Mouse (Mus musculus): ENCODE data around the gene Zfp235. TPM values are rescaled to one million over a fixed set of nuclear protein-coding genes. Genes with fewer than 3 reads are reported as not detected.

Zfp235 gene
- 17.0 and 19.6 TPM in 2 replicates for total RNA-seq (2014; rRNA removed)
- 20.0 and 20.4 TPM in 2 replicates for polyA plus RNA-seq (2015; fragmentation: Nextera tagmentation; extraction: Ambion mirVana)

DNA sequence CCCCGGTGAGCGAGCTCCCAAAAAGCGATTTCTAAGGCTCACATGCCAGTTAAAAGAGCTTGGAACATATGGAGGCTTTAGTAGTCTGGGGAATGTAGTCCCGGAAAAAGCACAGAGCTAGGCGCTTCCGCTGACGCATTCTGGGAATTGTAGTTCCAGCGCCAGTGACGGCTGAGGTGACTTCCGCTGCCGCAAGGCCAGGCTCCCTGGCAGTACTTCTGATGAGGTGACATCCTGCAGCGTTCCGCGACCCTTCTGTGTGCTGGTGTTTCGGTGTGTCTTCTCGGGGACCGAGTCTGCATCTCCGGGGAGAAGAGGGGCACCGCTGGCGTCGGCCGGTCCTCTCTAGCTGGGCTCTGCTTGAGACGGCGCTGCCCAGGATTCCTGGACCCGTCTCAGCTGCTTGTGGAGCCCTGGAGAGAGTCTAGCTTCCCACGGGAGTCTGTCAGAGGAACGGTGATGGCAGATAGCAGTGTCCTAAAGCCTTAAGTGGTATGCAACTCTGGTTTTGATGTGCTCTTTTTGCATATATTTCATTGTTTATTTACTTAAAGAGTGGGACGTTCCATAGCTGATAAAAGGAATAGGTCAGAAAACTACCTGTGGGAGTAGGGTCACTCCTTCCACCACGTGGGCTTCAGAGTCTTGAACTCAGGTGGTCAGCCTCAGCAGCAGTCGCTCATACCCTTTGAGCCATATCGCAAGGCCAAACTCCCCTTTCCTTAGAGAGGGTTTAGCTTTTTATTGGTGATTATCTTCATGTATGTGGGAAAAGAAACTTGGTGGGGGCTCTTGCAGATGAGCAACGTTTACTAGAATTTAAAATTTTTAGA lies at the start of gene Zfp235:
Gene Zfp235, plus strand, starts transcription at position 174 of the 833 bp plus-strand sequence.
- DNase-seq (ENCODE audit: low spot score) (peak; percentile 94), ATAC-seq (peak; percentile 95)
- H3K4me3 ChIP-seq (ENCODE audit: low read length), result peak within 1 kb of the TSS; percentile 58
- H3K27me3 ChIP-seq (ENCODE audit: insufficient read depth, low read length), result no peaks in the 10 kb centered on the region
- peak within 1 kb of the TSS; percentile 87 for H3K4me2 ChIP-seq (ENCODE audit: low read depth, low read length)
- peak within 1 kb of the TSS; percentile 72 for H3K27ac ChIP-seq
- H3K4me1 ChIP-seq (ENCODE audit: insufficient read depth, low read length), result peaks cover 8% of the 10 kb centered on the region
- no peak for TF ChIP-seq CTCF (IDR thresholded peaks at IDR 0.05; ENCODE audit: low read depth)
- H3K36me3 ChIP-seq (ENCODE audit: insufficient read depth, low read length), result peaks cover 15% of the 10 kb centered on the region; the same call in 1 of the 2 replicates
- WGBS, result 4% methylated on average over 32 of the region's 32 CpGs
- peak within 1 kb of the TSS; percentile 70 for H3K9ac ChIP-seq (replicated peaks; ENCODE audit: low read length)
- no peaks in the 10 kb centered on the region for H3K9me3 ChIP-seq (ENCODE audit: low read length)

DNA sequence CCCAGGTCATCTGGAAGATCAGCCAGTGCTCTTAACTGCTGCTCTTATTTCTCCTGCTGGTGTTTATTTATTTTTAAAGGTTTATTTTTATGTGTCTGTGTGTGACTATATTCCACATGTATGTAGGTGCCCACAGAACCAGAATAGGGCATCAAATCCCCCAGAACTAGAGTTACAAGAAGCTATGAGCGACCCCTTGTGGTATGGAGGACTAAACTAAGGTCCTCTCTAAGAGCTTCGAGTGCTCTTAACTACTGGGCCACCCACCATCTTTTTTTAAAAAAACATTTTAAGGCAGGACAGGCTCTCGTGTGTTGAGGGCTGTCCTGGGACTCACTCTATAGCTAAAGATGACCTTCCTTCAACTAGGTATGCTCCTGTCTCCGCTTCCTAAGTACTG lies 47.1 kb upstream of the Zfp235 start:
- H3K27ac ChIP-seq, result no peak overlapping the region
- ATAC-seq (no peak), DNase-seq (ENCODE audit: low spot score) (no peak)
- H3K9me3 ChIP-seq (ENCODE audit: low read length), result peaks cover 3% of the 10 kb centered on the region; the same call in 1 of the 2 replicates
- no peak for TF ChIP-seq CTCF (IDR thresholded peaks at IDR 0.05; ENCODE audit: low read depth)
- H3K4me3 ChIP-seq (ENCODE audit: low read length), result no peak overlapping the region
- H3K4me2 ChIP-seq (ENCODE audit: low read depth, low read length), result no peak overlapping the region
- no peaks in the 10 kb centered on the region for H3K36me3 ChIP-seq (ENCODE audit: insufficient read depth, low read length)
- peaks cover 10% of the 10 kb centered on the region; the same call in 1 of the 2 replicates for H3K4me1 ChIP-seq (ENCODE audit: insufficient read depth, low read length)
- WGBS, result 98% methylated on average over 4 of the region's 4 CpGs
- no peaks in the 10 kb centered on the region for H3K27me3 ChIP-seq (ENCODE audit: insufficient read depth, low read length)
- H3K9ac ChIP-seq (replicated peaks; ENCODE audit: low read length), result no peak overlapping the region

DNA sequence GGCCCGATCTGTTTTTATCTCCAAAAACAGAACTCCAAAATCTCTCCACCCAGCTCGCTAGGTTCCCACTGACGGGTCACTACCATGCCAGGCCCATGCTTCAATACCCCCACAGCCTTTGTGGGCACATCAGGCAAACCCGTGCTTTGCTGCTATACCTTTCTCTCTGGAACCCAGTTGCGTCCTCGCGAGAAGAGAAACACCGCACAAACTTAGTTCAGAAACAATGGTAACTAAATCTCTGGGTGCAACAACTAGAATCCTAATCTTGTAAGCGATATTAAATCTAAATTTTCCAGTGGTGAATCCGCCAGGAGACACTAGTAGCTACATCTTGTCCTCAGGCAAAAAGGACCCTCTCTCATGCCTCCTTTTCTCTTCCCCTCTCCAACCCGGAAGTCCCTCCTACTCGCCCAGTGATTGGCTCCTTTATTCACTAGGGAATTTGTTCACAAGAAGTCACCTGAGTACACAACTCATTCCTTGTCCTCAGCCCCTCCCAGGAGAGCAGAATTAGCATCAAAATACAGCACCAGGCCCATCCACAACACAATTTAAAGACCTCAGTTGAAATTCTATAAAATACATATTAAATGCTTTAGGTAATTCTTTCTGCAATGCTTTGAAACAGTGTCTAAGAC lies 46.4 kb upstream of the Zfp235 start:
- DNase-seq (ENCODE audit: low spot score), result no peak
- H3K9me3 ChIP-seq (ENCODE audit: low read length), result 0 out of 2 replicates have a peak, but pooled peaks cover 3% of the 10 kb centered on the region
- no peaks in the 10 kb centered on the region for H3K36me3 ChIP-seq (ENCODE audit: insufficient read depth, low read length)
- H3K4me2 ChIP-seq (ENCODE audit: low read depth, low read length), result no peak overlapping the region
- peaks cover 8% of the 10 kb centered on the region; the same call in 1 of the 2 replicates for H3K4me1 ChIP-seq (ENCODE audit: insufficient read depth, low read length)
- no peak for TF ChIP-seq CTCF (IDR thresholded peaks at IDR 0.05; ENCODE audit: low read depth)
- H3K27me3 ChIP-seq (ENCODE audit: insufficient read depth, low read length), result no peaks in the 10 kb centered on the region
- ATAC-seq, result no peak
- H3K4me3 ChIP-seq (ENCODE audit: low read length), result no peak overlapping the region
- H3K27ac ChIP-seq, result no peak overlapping the region
- WGBS, result 96% methylated on average over 12 of the region's 12 CpGs
- no peak overlapping the region for H3K9ac ChIP-seq (replicated peaks; ENCODE audit: low read length)

- DNase-seq (ENCODE audit: low spot score) (no peak), ATAC-seq (no peak)
- WGBS, result 97% methylated on average over 9 of the region's 9 CpGs
- no peak overlapping the region for H3K27ac ChIP-seq
- peaks cover 83% of the 10 kb centered on the region for H3K36me3 ChIP-seq (ENCODE audit: insufficient read depth, low read length)
- no peak for TF ChIP-seq CTCF (IDR thresholded peaks at IDR 0.05; ENCODE audit: low read depth)
- H3K9ac ChIP-seq (replicated peaks; ENCODE audit: low read length), result no peak overlapping the region
- no peaks in the 10 kb centered on the region for H3K27me3 ChIP-seq (ENCODE audit: insufficient read depth, low read length)
- H3K9me3 ChIP-seq (ENCODE audit: low read length), result peaks cover 67% of the 10 kb centered on the region
- no peak overlapping the region for H3K4me3 ChIP-seq (ENCODE audit: low read length)
- no peaks in the 10 kb centered on the region for H3K4me1 ChIP-seq (ENCODE audit: insufficient read depth, low read length)
- H3K4me2 ChIP-seq (ENCODE audit: low read depth, low read length), result no peak overlapping the region
Measured at GRCm38 (mm10) chr7:24104403-24104802, 29.6 kb upstream of the Zfp235 start.

DNA sequence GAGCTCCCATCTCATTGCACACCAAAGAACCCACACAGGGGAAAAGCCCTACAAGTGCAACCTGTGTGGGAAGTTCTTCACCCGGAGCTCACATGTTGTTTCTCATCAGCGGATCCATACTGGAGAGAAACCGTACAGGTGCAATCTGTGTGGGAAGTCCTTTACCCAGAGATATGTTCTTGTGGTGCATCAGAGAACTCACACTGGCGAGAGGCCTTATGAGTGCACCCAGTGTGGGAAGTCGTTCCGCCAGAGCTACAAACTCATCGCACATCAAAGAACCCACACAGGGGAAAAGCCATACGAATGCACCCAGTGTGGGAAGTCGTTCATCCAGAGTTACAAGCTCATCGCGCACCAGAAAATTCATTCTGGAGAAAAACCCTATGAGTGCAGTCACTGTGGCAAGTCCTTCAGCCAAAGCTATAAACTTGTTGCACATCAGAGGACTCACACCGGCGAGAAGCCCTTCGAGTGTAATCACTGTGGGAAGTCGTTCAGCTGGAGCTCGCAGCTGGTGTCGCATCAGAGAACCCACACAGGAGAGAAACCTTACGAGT lies 28.7 kb upstream of the Zfp235 start:
- H3K27ac ChIP-seq, result no peak overlapping the region
- no peak for DNase-seq (ENCODE audit: low spot score)
- H3K4me2 ChIP-seq (ENCODE audit: low read depth, low read length), result no peak overlapping the region
- H3K36me3 ChIP-seq (ENCODE audit: insufficient read depth, low read length), result peaks cover 76% of the 10 kb centered on the region
- no peak overlapping the region for H3K4me3 ChIP-seq (ENCODE audit: low read length)
- peaks cover 67% of the 10 kb centered on the region for H3K9me3 ChIP-seq (ENCODE audit: low read length)
- no peak for TF ChIP-seq CTCF (IDR thresholded peaks at IDR 0.05; ENCODE audit: low read depth)
- H3K4me1 ChIP-seq (ENCODE audit: insufficient read depth, low read length), result no peaks in the 10 kb centered on the region
- H3K9ac ChIP-seq (replicated peaks; ENCODE audit: low read length), result no peak overlapping the region
- WGBS, result 95% methylated on average over 18 of the region's 18 CpGs
- H3K27me3 ChIP-seq (ENCODE audit: insufficient read depth, low read length), result no peaks in the 10 kb centered on the region
- peak; percentile 3 for ATAC-seq

- Histone ChIP-seq H3K9me3 (ENCODE audit: low read length) (peaks cover 31% of the 10 kb centered on the region), H3K4me1 (ENCODE audit: insufficient read depth, low read length) (0 out of 2 replicates have a peak, but pooled peaks cover 8% of the 10 kb centered on the region), H3K27ac (no peak overlapping the region), H3K4me3 (ENCODE audit: low read length) (no peak overlapping the region), H3K36me3 (ENCODE audit: insufficient read depth, low read length) (peaks cover 21% of the 10 kb centered on the region), H3K4me2 (ENCODE audit: low read depth, low read length) (no peak overlapping the region), H3K27me3 (ENCODE audit: insufficient read depth, low read length) (no peaks in the 10 kb centered on the region), H3K9ac (replicated peaks; ENCODE audit: low read length) (no peak overlapping the region)
- ATAC-seq (no peak), DNase-seq (ENCODE audit: low spot score) (no peak)
- no peak for TF ChIP-seq CTCF (IDR thresholded peaks at IDR 0.05; ENCODE audit: low read depth)
- 98% methylated on average over 7 of the region's 7 CpGs for WGBS
Measured at GRCm38 (mm10) chr7:24110839-24111238, 23.1 kb upstream of the Zfp235 start.

All from hindbrain, postnatal 0 days (tissue).